Mouse (Mus musculus) erythroblast, embryonic 14.5 days (primary cell): ENCODE measurements around the gene Junb.

ENCODE experiments used
- GATA1 ChIP-seq: IDR thresholded peaks from 2 replicates; pipeline ENCODE4 v1.6.1; 2012; ENCODE audit warnings: low read length, inconsistent platforms, mixed read lengths
- TAL1 ChIP-seq: IDR thresholded peaks from 3 replicates; pipeline ENCODE4 v1.6.1; 2012; ENCODE audit warnings: low read length, inconsistent platforms, mixed read lengths

DNA sequence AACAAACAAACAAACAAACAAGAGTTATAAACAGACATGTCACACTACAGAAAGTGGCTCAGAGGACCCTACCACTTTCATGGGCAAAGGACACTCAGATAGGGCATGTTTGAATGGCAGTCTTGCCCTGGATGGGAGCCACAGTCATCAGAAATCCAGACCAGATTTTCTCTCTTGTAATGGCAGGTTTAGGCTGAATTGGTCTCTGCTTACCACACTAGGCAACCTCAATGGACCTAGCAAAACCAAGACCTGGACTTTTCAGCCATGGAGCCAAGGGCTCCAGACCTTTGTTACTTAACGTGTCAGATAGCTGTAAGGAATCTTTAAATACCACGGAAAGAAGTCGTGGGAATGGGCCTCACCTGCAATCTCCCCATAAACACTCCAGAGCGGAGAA is 34.8 kb downstream of the Junb start:
- TF ChIP-seq GATA1 (no peak), TAL1 (no peak)
